Mouse (Mus musculus) inflammation-experienced regulatory T-cells (primary cell): ENCODE measurements around the gene Olfr46. TPM values are rescaled to one million over a fixed set of nuclear protein-coding genes. Genes with fewer than 3 reads are reported as not detected.

Source experiments
- polyA plus RNA-seq, 2 experiments: library from polyadenylated mRNA; unstranded; fragments of 100-300 nt; shearing (Covaris generic); gene quantifications; one replicate each; pipeline ENCODE4 v1.2.1; 2017

Olfr46 gene
- under 1 TPM; 0.06 to 0.12 TPM for polyA plus RNA-seq

GRCm38 (mm10) chr7:140600969-140601368 is at the start of gene Olfr46:
TSS of gene Olfr46 (plus strand) at chr7:140601269.

GRCm38 (mm10) chr7:140567586-140567985 is 33.5 kb upstream of the Olfr46 start, which contains the start of gene Olfr538:
TSS of gene Olfr538 (plus strand) at chr7:140567886.

GRCm38 (mm10) chr7:140628670-140629069 is 27.6 kb downstream of the Olfr46 start, which contains the start of gene Olfr61:
TSS of gene Olfr61 (plus strand) at chr7:140628970.

GRCm38 (mm10) chr7:140646152-140646551 is 45.1 kb downstream of the Olfr46 start, which contains the start of gene Olfr53:
TSS of gene Olfr53 (plus strand) at chr7:140646452.

GRCm38 (mm10) chr7:140659630-140660029 is 58.6 kb downstream of the Olfr46 start, which contains the start of gene Olfr539:
TSS of gene Olfr539 (plus strand) at chr7:140659930.

Other genes starting within 250 kb of the Olfr46 start
- gene Olfr60, start 239.6 kb upstream of the Olfr46 start, polyA plus RNA-seq, result under 1 TPM; 0.30 to 0.80 TPM
- gene Olfr530, start 224.9 kb upstream of the Olfr46 start, polyA plus RNA-seq, result under 1 TPM in 1 of 2 experiments, not detected in 1; 0.76 TPM
- under 1 TPM; 0.05 to 0.76 TPM for gene Olfr531, start 198.4 kb upstream of the Olfr46 start, polyA plus RNA-seq
- gene Olfr532, start 179.6 kb upstream of the Olfr46 start, polyA plus RNA-seq, result 1 to 10 TPM in 1 of 2 experiments, under 1 TPM in 1; 0.29 to 1.4 TPM
- gene Olfr533, start 137.9 kb upstream of the Olfr46 start, polyA plus RNA-seq, result under 1 TPM in 1 of 2 experiments, not detected in 1; 0.67 TPM
- under 1 TPM in 1 of 2 experiments, not detected in 1; 0.04 TPM for gene Olfr535, start 117.1 kb upstream of the Olfr46 start, polyA plus RNA-seq
- gene Olfr536, start 93.9 kb upstream of the Olfr46 start, polyA plus RNA-seq, result not detected
- gene Olfr538, start 33.4 kb upstream of the Olfr46 start, polyA plus RNA-seq, result not detected
- gene Olfr61, start 27.7 kb downstream of the Olfr46 start, polyA plus RNA-seq, result not detected
- gene Olfr53, start 45.2 kb downstream of the Olfr46 start, polyA plus RNA-seq, result not detected
- gene Olfr539, start 58.7 kb downstream of the Olfr46 start, polyA plus RNA-seq, result under 1 TPM; 0.08 to 0.70 TPM
- gene Olfr45, start 80.7 kb downstream of the Olfr46 start, polyA plus RNA-seq, result under 1 TPM; 0.04 to 0.20 TPM
- under 1 TPM in 1 of 2 experiments, not detected in 1; 0.84 TPM for gene Olfr541, start 96.0 kb downstream of the Olfr46 start, polyA plus RNA-seq
- under 1 TPM; 0.10 to 0.18 TPM for gene Cyp2e1, start 162.5 kb downstream of the Olfr46 start, polyA plus RNA-seq
- under 1 TPM in 1 of 2 experiments, not detected in 1; 0.18 TPM for gene Syce1, start 186.6 kb downstream of the Olfr46 start, polyA plus RNA-seq
- 1 to 10 TPM in 1 of 2 experiments, under 1 TPM in 1; 0.46 to 1.9 TPM for gene Zfp941, start 220.9 kb downstream of the Olfr46 start, polyA plus RNA-seq
- under 1 TPM in 1 of 2 experiments, not detected in 1; 0.58 TPM for gene Urah, start 233.7 kb downstream of the Olfr46 start, polyA plus RNA-seq
- gene Scgb1c1, start 244.3 kb downstream of the Olfr46 start, polyA plus RNA-seq, result not detected
- under 1 TPM in 1 of 2 experiments, not detected in 1; 0.28 TPM for gene Odf3, start 246.5 kb downstream of the Olfr46 start, polyA plus RNA-seq